Comparison of ENCODE assay signal across 8 mouse cellular contexts in genomic region chr7:126754866-126755265, GRCm38 (mm10). TPM values are rescaled to one million over a fixed set of nuclear protein-coding genes. Genes with fewer than 3 reads are reported as not detected.
DNase-seq lines count a peak whose midpoint lies in the region; ATAC-seq and TF ChIP-seq lines count a peak whose summit lies in the region.

No protein-coding gene starts in this region.

- H3K4me3 ChIP-seq in embryonic facial prominence, embryonic 11.5 days (ENCODE audit: low read depth, low read length): no peak overlapping the region
- H3K4me3 ChIP-seq in liver, embryonic 12.5 days: no peak overlapping the region
- H3K4me3 ChIP-seq in myocyte: no peak overlapping the region
- H3K4me3 ChIP-seq in stomach, embryonic 15.5 days (replicated peaks): no peak overlapping the region

- peak; percentile 81 for DNase-seq in CD4-positive, CD25-positive, alpha-beta regulatory T cell, adult 2 months (ENCODE audit: low read depth, low spot score)
- DNase-seq in adrenal gland, postnatal 25 days: peak; percentile 73
- DNase-seq in embryonic facial prominence, embryonic 11.5 days (ENCODE audit: low spot score): peak; percentile 93
- peak; percentile 86 for DNase-seq in heart, adult 8-10 months (ENCODE audit: low spot score)
- peak; percentile 86 for DNase-seq in kidney, adult 18-20 months

- H3K9me3 ChIP-seq in embryonic facial prominence, embryonic 11.5 days (replicated peaks; ENCODE audit: control insufficient read depth, low read length): no peaks in the 10 kb centered on the region
- H3K9me3 ChIP-seq in liver, embryonic 12.5 days (replicated peaks): no peaks in the 10 kb centered on the region
- no peaks in the 10 kb centered on the region for H3K9me3 ChIP-seq in stomach, embryonic 15.5 days

- ATAC-seq in embryonic facial prominence, embryonic 11.5 days (replicated peaks; ENCODE audit: insufficient number of reproducible peaks, low FRiP score, low TSS enrichment, low read depth): peak; percentile 64
- peak; percentile 45; the same call in 1 of the 2 replicates for ATAC-seq in liver, embryonic 12.5 days
- peak; percentile 53 for ATAC-seq in stomach, embryonic 15.5 days (ENCODE audit: insufficient read depth, low FRiP score, low read depth)

- no peak overlapping the region for H3ac ChIP-seq in myocyte (ENCODE audit: control insufficient read depth, insufficient read length)

- H3K36me3 ChIP-seq in embryonic facial prominence, embryonic 11.5 days (replicated peaks; ENCODE audit: control insufficient read depth, insufficient read depth, low read depth, low read length): no peaks in the 10 kb centered on the region
- no peaks in the 10 kb centered on the region for H3K36me3 ChIP-seq in liver, embryonic 12.5 days
- H3K36me3 ChIP-seq in myocyte (ENCODE audit: control insufficient read depth, insufficient read depth): no peaks in the 10 kb centered on the region
- H3K36me3 ChIP-seq in stomach, embryonic 15.5 days: no peaks in the 10 kb centered on the region

- TF ChIP-seq POLR2A in myocyte (IDR thresholded peaks at IDR 0.05; ENCODE audit: insufficient read length, low read depth): no peak

- no peak overlapping the region for H3K4me2 ChIP-seq in embryonic facial prominence, embryonic 11.5 days (ENCODE audit: low read depth, low read length)
- H3K4me2 ChIP-seq in liver, embryonic 12.5 days: peak overlapping the region; percentile 33
- peak overlapping the region; percentile 41 for H3K4me2 ChIP-seq in myocyte (ENCODE audit: low read depth)
- H3K4me2 ChIP-seq in stomach, embryonic 15.5 days: peak overlapping the region; percentile 23; the same call in 1 of the 2 replicates

- peaks cover 3% of the 10 kb centered on the region for H3K79me2 ChIP-seq in myocyte (ENCODE audit: control insufficient read depth, insufficient read depth)

- H3K4me1 ChIP-seq in embryonic facial prominence, embryonic 11.5 days (ENCODE audit: control insufficient read depth, insufficient read depth, low read length): no peaks in the 10 kb centered on the region
- peaks cover 14% of the 10 kb centered on the region for H3K4me1 ChIP-seq in liver, embryonic 12.5 days
- peaks cover 6% of the 10 kb centered on the region; the same call in 1 of the 2 replicates for H3K4me1 ChIP-seq in stomach, embryonic 15.5 days

- 0 out of 2 replicates have a peak overlapping the region, but pooled peaks have one; percentile 47 for H3K9ac ChIP-seq in embryonic facial prominence, embryonic 11.5 days (replicated peaks; ENCODE audit: low read length)
- no peak overlapping the region for H3K9ac ChIP-seq in liver, embryonic 12.5 days
- no peak overlapping the region for H3K9ac ChIP-seq in stomach, embryonic 15.5 days

- WGBS in embryonic facial prominence, embryonic 11.5 days: 1% methylated on average over 9 of the region's 9 CpGs
- 3% methylated on average over 9 of the region's 9 CpGs for WGBS in liver, embryonic 12.5 days (ENCODE audit: insufficient replicate concordance)
- 1% methylated on average over 9 of the region's 9 CpGs for WGBS in stomach, embryonic 15.5 days

- no peaks in the 10 kb centered on the region for H3K27me3 ChIP-seq in embryonic facial prominence, embryonic 11.5 days (ENCODE audit: control insufficient read depth, insufficient read depth, low read length)
- H3K27me3 ChIP-seq in liver, embryonic 12.5 days (replicated peaks): no peaks in the 10 kb centered on the region
- no peaks in the 10 kb centered on the region for H3K27me3 ChIP-seq in myocyte (ENCODE audit: control insufficient read depth, insufficient read depth, insufficient read length)
- no peaks in the 10 kb centered on the region for H3K27me3 ChIP-seq in stomach, embryonic 15.5 days (replicated peaks)

- H3K27ac ChIP-seq in embryonic facial prominence, embryonic 11.5 days (replicated peaks; ENCODE audit: low read depth, low read length): no peak overlapping the region
- no peak overlapping the region for H3K27ac ChIP-seq in liver, embryonic 12.5 days
- no peak overlapping the region for H3K27ac ChIP-seq in stomach, embryonic 15.5 days

TF ChIP-seq in myocyte, 11 proteins besides CTCF, POLR2A, EP300 and RAD21:
- TF ChIP-seq MYOG (IDR thresholded peaks at IDR 0.05; ENCODE audit: control insufficient read depth in 1 of 3, insufficient read depth in 1 of 3, insufficient read length in 2 of 3, low read depth in 2 of 3) (no peak), USF1 (IDR thresholded peaks at IDR 0.05; ENCODE audit: low read depth) (no peak), POLR2AphosphoS2 (IDR thresholded peaks at IDR 0.05; ENCODE audit: insufficient read length, low read depth) (no peak), REST (IDR thresholded peaks at IDR 0.05; ENCODE audit: insufficient read depth, insufficient read length) (no peak), TCF12 (IDR thresholded peaks at IDR 0.05; ENCODE audit: insufficient read depth, poor library complexity, severe bottlenecking) (no peak), TCF3 (IDR thresholded peaks at IDR 0.05; ENCODE audit: insufficient read length, low read depth) (no peak), CEBPB (IDR thresholded peaks at IDR 0.05; ENCODE audit: insufficient read depth, poor library complexity, severe bottlenecking) (no peak), E2F4 (IDR thresholded peaks at IDR 0.05; ENCODE audit: insufficient read depth) (no peak), SRF (IDR thresholded peaks at IDR 0.05; ENCODE audit: control insufficient read depth, insufficient read length, low read depth) (no peak), MYOD1 (IDR thresholded peaks at IDR 0.05; ENCODE audit: control insufficient read depth in 1 of 3, insufficient read length in 2 of 3, low read depth in 2 of 3) (no peak), MAX (IDR thresholded peaks at IDR 0.05; ENCODE audit: low read depth) (no peak)

RNA-seq across cellular contexts. Expression of gene Mapk3, which starts 4.5 kb away (rescaled TPM):
- total RNA-seq in adrenal gland, postnatal 25 days (2021): 142 and 170 TPM in 2 replicates
- polyA plus RNA-seq in embryonic facial prominence, embryonic 11.5 days (2014; fragmentation: Nextera tagmentation; extraction: Ambion mirVana): 37.1 and 44.9 TPM in 2 replicates
- 10 to 100 TPM; 46.5 to 52.3 (median 50.4) TPM for total RNA-seq in heart, adult 8-10 months (2022)
- 23.7 and 25.0 TPM in 2 replicates for polyA plus RNA-seq in liver, embryonic 12.5 days (2016; fragmentation: Nextera tagmentation; extraction: Ambion mirVana)
- 126 TPM for polyA plus RNA-seq in myocyte (2012; fragmentation: generic; extraction: Trizol)
- polyA plus RNA-seq in stomach, embryonic 15.5 days (2015; fragmentation: Nextera tagmentation; extraction: Ambion mirVana): 99.9 TPM in 2 replicates

RNA-seq across cellular contexts. Expression of gene Gdpd3, which starts 11.3 kb away (rescaled TPM):
- 6.5 and 7.5 TPM in 2 replicates for total RNA-seq in adrenal gland, postnatal 25 days (2021)
- polyA plus RNA-seq in embryonic facial prominence, embryonic 11.5 days (2014; fragmentation: Nextera tagmentation; extraction: Ambion mirVana): 0.60 and 1.3 TPM in 2 replicates
- 1 to 10 TPM; 1.3 to 2.2 (median 1.8) TPM for total RNA-seq in heart, adult 8-10 months (2022)
- polyA plus RNA-seq in liver, embryonic 12.5 days (2016; fragmentation: Nextera tagmentation; extraction: Ambion mirVana): 0.54 and 0.78 TPM in 2 replicates
- polyA plus RNA-seq in myocyte (2012; fragmentation: generic; extraction: Trizol): 1.1 TPM
- polyA plus RNA-seq in stomach, embryonic 15.5 days (2015; fragmentation: Nextera tagmentation; extraction: Ambion mirVana): 3.1 and 3.3 TPM in 2 replicates

RNA-seq across cellular contexts. Expression of gene Ypel3, which starts 21.9 kb away (rescaled TPM):
- 122 and 181 TPM in 2 replicates for total RNA-seq in adrenal gland, postnatal 25 days (2021)
- polyA plus RNA-seq in embryonic facial prominence, embryonic 11.5 days (2014; fragmentation: Nextera tagmentation; extraction: Ambion mirVana): 89.1 and 109 TPM in 2 replicates
- 10 to 100 TPM; 46.6 to 99.6 (median 72.6) TPM for total RNA-seq in heart, adult 8-10 months (2022)
- polyA plus RNA-seq in liver, embryonic 12.5 days (2016; fragmentation: Nextera tagmentation; extraction: Ambion mirVana): 77.2 and 78.5 TPM in 2 replicates
- 82.2 TPM for polyA plus RNA-seq in myocyte (2012; fragmentation: generic; extraction: Trizol)
- polyA plus RNA-seq in stomach, embryonic 15.5 days (2015; fragmentation: Nextera tagmentation; extraction: Ambion mirVana): 81.9 and 93.0 TPM in 2 replicates

RNA-seq across cellular contexts. Expression of gene Tbx6, which starts 26.4 kb away (rescaled TPM):
- 0.67 and 1.6 TPM in 2 replicates for total RNA-seq in adrenal gland, postnatal 25 days (2021)
- polyA plus RNA-seq in embryonic facial prominence, embryonic 11.5 days (2014; fragmentation: Nextera tagmentation; extraction: Ambion mirVana): 0.18 and 0.27 TPM in 2 replicates
- total RNA-seq in heart, adult 8-10 months (2022): under 1 TPM; 0.40 to 0.49 (median 0.42) TPM
- polyA plus RNA-seq in liver, embryonic 12.5 days (2016; fragmentation: Nextera tagmentation; extraction: Ambion mirVana): 0.33 and 0.50 TPM in 2 replicates
- polyA plus RNA-seq in myocyte (2012; fragmentation: generic; extraction: Trizol): 0.23 TPM
- polyA plus RNA-seq in stomach, embryonic 15.5 days (2015; fragmentation: Nextera tagmentation; extraction: Ambion mirVana): 0.46 and 0.66 TPM in 2 replicates

RNA-seq across cellular contexts. Expression of gene Ppp4c, which starts 37.4 kb away (rescaled TPM):
- 91.5 and 101 TPM in 2 replicates for total RNA-seq in adrenal gland, postnatal 25 days (2021)
- polyA plus RNA-seq in embryonic facial prominence, embryonic 11.5 days (2014; fragmentation: Nextera tagmentation; extraction: Ambion mirVana): 374 and 401 TPM in 2 replicates
- 10 to 100 TPM; 32.7 to 36.8 (median 34.5) TPM for total RNA-seq in heart, adult 8-10 months (2022)
- polyA plus RNA-seq in liver, embryonic 12.5 days (2016; fragmentation: Nextera tagmentation; extraction: Ambion mirVana): 191 and 205 TPM in 2 replicates
- polyA plus RNA-seq in myocyte (2012; fragmentation: generic; extraction: Trizol): 113 TPM
- polyA plus RNA-seq in stomach, embryonic 15.5 days (2015; fragmentation: Nextera tagmentation; extraction: Ambion mirVana): 237 and 240 TPM in 2 replicates
